Mouse (Mus musculus) c-Kit-positive CD71-positive TER-119-negative erythroid progenitor cells, embryonic 14.5 days (primary cell): ENCODE results near the gene Rnls.

Source experiments
- DNase-seq: peaks from one replicate; pipeline ENCODE4 v3.0.0-alpha.2; 2013; ENCODE audit warnings: low read depth

The Rnls gene

GRCm38 (mm10) chr19:33262421-33262820, 129.7 kb downstream of the Rnls start:
- no peak for DNase-seq

- DNase-seq, result no peak
These were observed 132.9 kb downstream of the Rnls start for GRCm38 (mm10) chr19:33259164-33259563.

- DNase-seq, result no peak
These were observed 138.2 kb downstream of the Rnls start for GRCm38 (mm10) chr19:33253893-33254292.

- no peak for DNase-seq
These were observed 139.9 kb downstream of the Rnls start for GRCm38 (mm10) chr19:33252226-33252625.

- no peak for DNase-seq
These were observed 147.9 kb downstream of the Rnls start for GRCm38 (mm10) chr19:33244196-33244595.

- no peak for DNase-seq
These were observed 151.7 kb downstream of the Rnls start for GRCm38 (mm10) chr19:33240386-33240785.

- no peak for DNase-seq
These were observed 159.2 kb downstream of the Rnls start for GRCm38 (mm10) chr19:33232902-33233301.

GRCm38 (mm10) chr19:33231303-33231702, 160.8 kb downstream of the Rnls start:
- DNase-seq, result no peak

GRCm38 (mm10) chr19:33227004-33227403, 165.1 kb downstream of the Rnls start:
- peak; percentile 60 for DNase-seq

- no peak for DNase-seq
These were observed 166.0 kb downstream of the Rnls start for GRCm38 (mm10) chr19:33225858-33226705.

- DNase-seq, result no peak
These were observed 167.1 kb downstream of the Rnls start for GRCm38 (mm10) chr19:33225002-33225376.

- DNase-seq, result peak; percentile 33
These were observed 167.7 kb downstream of the Rnls start for GRCm38 (mm10) chr19:33224181-33225001.

- DNase-seq, result no peak
These were observed 168.3 kb downstream of the Rnls start for GRCm38 (mm10) chr19:33223766-33224165.

- no peak for DNase-seq
These were observed 168.8 kb downstream of the Rnls start for GRCm38 (mm10) chr19:33223276-33223675.

GRCm38 (mm10) chr19:33222595-33223223, 169.4 kb downstream of the Rnls start:
- no peak for DNase-seq

- DNase-seq, result no peak
These were observed 174.2 kb downstream of the Rnls start for GRCm38 (mm10) chr19:33217791-33218300.

- DNase-seq, result no peak
These were observed 182.4 kb downstream of the Rnls start for GRCm38 (mm10) chr19:33209709-33210108.

GRCm38 (mm10) chr19:33207991-33208390, 184.1 kb downstream of the Rnls start:
- no peak for DNase-seq

- no peak for DNase-seq
These were observed 186.7 kb downstream of the Rnls start for GRCm38 (mm10) chr19:33205389-33205788.

GRCm38 (mm10) chr19:33202422-33202821, 189.7 kb downstream of the Rnls start:
- DNase-seq, result no peak

- DNase-seq, result no peak
These were observed 190.9 kb downstream of the Rnls start for GRCm38 (mm10) chr19:33201181-33201580.

GRCm38 (mm10) chr19:33192064-33192463, 200.0 kb downstream of the Rnls start:
- DNase-seq, result no peak
